Mouse (Mus musculus): ENCODE measurements around the gene Fat2. TPM values are rescaled to one million over a fixed set of nuclear protein-coding genes. Genes with fewer than 3 reads are reported as not detected.
A peak's percentile ranks its signal among the peaks of the same experiment; 100 is the strongest.

Fat2 gene
- total RNA-seq, 2 experiments from 2014 or later: 0.07 TPM

GRCm38 (mm10) chr11:55329868-55330772 is 6.2 kb downstream of the Fat2 start:
- DNase-seq: no peak

GRCm38 (mm10) chr11:55327558-55328409 is 8.6 kb downstream of the Fat2 start:
- no peak for DNase-seq

GRCm38 (mm10) chr11:55327111-55327510 is 9.3 kb downstream of the Fat2 start:
- DNase-seq: no peak

- no peak for DNase-seq
These were observed 10.2 kb downstream of the Fat2 start for GRCm38 (mm10) chr11:55326211-55326610.

- no peak for DNase-seq
These were observed 12.5 kb downstream of the Fat2 start for GRCm38 (mm10) chr11:55323854-55324253.

GRCm38 (mm10) chr11:55320990-55321389 is 15.4 kb downstream of the Fat2 start:
- no peak for DNase-seq

GRCm38 (mm10) chr11:55315966-55316365 is 20.4 kb downstream of the Fat2 start:
- DNase-seq: no peak

GRCm38 (mm10) chr11:55314704-55315047 is 21.7 kb downstream of the Fat2 start:
- no peak for DNase-seq

GRCm38 (mm10) chr11:55313768-55314703 is 22.3 kb downstream of the Fat2 start:
- DNase-seq: no peak

- no peak for DNase-seq
These were observed 34.0 kb downstream of the Fat2 start for GRCm38 (mm10) chr11:55302350-55302749.

- no peak for DNase-seq
These were observed 43.2 kb downstream of the Fat2 start for GRCm38 (mm10) chr11:55293179-55293578.

- DNase-seq: peak; percentile 4 to 25
These were observed 44.5 kb downstream of the Fat2 start for GRCm38 (mm10) chr11:55291901-55292300.

GRCm38 (mm10) chr11:55289851-55290391 is 46.4 kb downstream of the Fat2 start:
- peak; percentile 23 to 26 for DNase-seq

- peak; percentile 66 to 67 for DNase-seq
These were observed 61.6 kb downstream of the Fat2 start for GRCm38 (mm10) chr11:55274756-55275155.

- DNase-seq: no peak
These were observed 67.8 kb downstream of the Fat2 start for GRCm38 (mm10) chr11:55268580-55268979.

GRCm38 (mm10) chr11:55265647-55266046 is 70.7 kb downstream of the Fat2 start:
- no peak for DNase-seq

GRCm38 (mm10) chr11:55264318-55264717 is 72.0 kb downstream of the Fat2 start:
- DNase-seq: no peak

GRCm38 (mm10) chr11:55262000-55262399 is 74.4 kb downstream of the Fat2 start:
- peak; percentile 15 to 48 for DNase-seq

GRCm38 (mm10) chr11:55261105-55261504 is 75.3 kb downstream of the Fat2 start:
- DNase-seq: no peak

GRCm38 (mm10) chr11:55253391-55253790 is 83.0 kb downstream of the Fat2 start:
- DNase-seq: no peak

- no peak for DNase-seq
These were observed 85.8 kb downstream of the Fat2 start for GRCm38 (mm10) chr11:55250527-55250926.

- peak; percentile 69 to 71 for DNase-seq
These were observed 95.8 kb downstream of the Fat2 start for GRCm38 (mm10) chr11:55240556-55240955.
